ENCODE assay signal across 30 mouse cellular contexts in the genomic region with DNA sequence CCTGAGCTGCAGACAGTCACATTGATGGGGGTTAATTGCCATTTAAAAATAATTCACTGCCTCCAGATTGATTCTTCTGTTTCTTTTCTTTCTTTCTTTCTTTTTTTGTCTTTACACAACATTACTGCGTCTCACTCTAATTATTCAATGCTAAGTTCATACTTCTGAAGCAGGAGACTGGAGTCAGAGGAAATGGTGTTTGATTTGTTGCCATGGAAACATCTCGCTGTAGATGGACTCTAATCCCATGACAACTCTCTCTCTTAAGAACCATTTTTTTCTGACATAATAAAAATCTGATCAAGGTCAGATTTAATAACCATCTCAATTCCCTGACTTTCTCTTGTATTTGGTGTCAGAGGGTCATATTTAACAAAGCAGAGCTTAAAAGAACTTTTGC.
DNase-seq lines count a peak whose midpoint lies in the region; ATAC-seq and TF ChIP-seq lines count a peak whose summit lies in the region.
"Had no signal": no experiment of that assay in that cellular context is flagged by ENCODE, and none has a peak within 500 bp of the region (broad histone marks: within the 10 kb centered on the region; RNA-seq: fewer than 3 reads in every experiment).

No protein-coding gene starts in this region.

- H3K4me1 ChIP-seq in forebrain, embryonic 14.5 days (ENCODE audit: control insufficient read depth, insufficient read depth, low read length): no peaks in the 10 kb centered on the region
- H3K4me1 ChIP-seq in forebrain, embryonic 12.5 days: no peaks in the 10 kb centered on the region
- no peaks in the 10 kb centered on the region for H3K4me1 ChIP-seq in limb, embryonic 14.5 days (ENCODE audit: control insufficient read depth, insufficient read depth, low read length)
- no peaks in the 10 kb centered on the region for H3K4me1 ChIP-seq in limb, embryonic 10.5 days
- H3K4me1 ChIP-seq in midbrain, embryonic 14.5 days (ENCODE audit: control insufficient read depth, insufficient read depth, low read length): no peaks in the 10 kb centered on the region
- no peaks in the 10 kb centered on the region for H3K4me1 ChIP-seq in midbrain, embryonic 10.5 days
- no peaks in the 10 kb centered on the region for H3K4me1 ChIP-seq in midbrain, postnatal 0 days (ENCODE audit: insufficient read depth, low read length)
- H3K4me1 ChIP-seq: forebrain, embryonic 10.5 days; forebrain, embryonic 15.5 days; heart, embryonic 12.5 days; heart, embryonic 15.5 days; hindbrain, embryonic 10.5 days had no signal

- H3K27ac ChIP-seq in forebrain, embryonic 14.5 days (ENCODE audit: low read depth, low read length): no peak overlapping the region
- H3K27ac ChIP-seq in forebrain, embryonic 12.5 days: no peak overlapping the region
- no peak overlapping the region for H3K27ac ChIP-seq in limb, embryonic 14.5 days (replicated peaks; ENCODE audit: low read depth, low read length)
- no peak overlapping the region for H3K27ac ChIP-seq in limb, embryonic 10.5 days
- no peak overlapping the region for H3K27ac ChIP-seq in midbrain, embryonic 14.5 days (replicated peaks; ENCODE audit: low read depth, low read length)
- H3K27ac ChIP-seq in midbrain, embryonic 10.5 days (replicated peaks): no peak overlapping the region
- no peak overlapping the region for H3K27ac ChIP-seq in midbrain, postnatal 0 days (ENCODE audit: low read depth, low read length)
- H3K27ac ChIP-seq: forebrain, embryonic 10.5 days; forebrain, embryonic 15.5 days; heart, embryonic 15.5 days; hindbrain, embryonic 10.5 days had no signal

- TF ChIP-seq CTCF in midbrain, postnatal 0 days (IDR thresholded peaks at IDR 0.05): no peak

- ATAC-seq in forebrain, embryonic 14.5 days: no peak
- no peak for ATAC-seq in forebrain, embryonic 12.5 days (ENCODE audit: low FRiP score)
- ATAC-seq in limb, embryonic 14.5 days (ENCODE audit: low FRiP score, low read depth): no peak
- no peak for ATAC-seq in midbrain, embryonic 14.5 days (ENCODE audit: low FRiP score, low TSS enrichment)
- ATAC-seq in midbrain, postnatal 0 days (ENCODE audit: low FRiP score): 0 out of 2 replicates have a peak, but pooled peaks have one; percentile 65
- ATAC-seq: forebrain, embryonic 15.5 days; hindbrain, embryonic 16.5 days; inflammation-experienced regulatory T-cells, adult 6 months; Patski had no signal

- H3K9me3 ChIP-seq in forebrain, embryonic 14.5 days (replicated peaks; ENCODE audit: control insufficient read depth, low read length): no peaks in the 10 kb centered on the region
- H3K9me3 ChIP-seq in forebrain, embryonic 12.5 days: no peaks in the 10 kb centered on the region
- no peaks in the 10 kb centered on the region for H3K9me3 ChIP-seq in limb, embryonic 14.5 days (ENCODE audit: control insufficient read depth, low read length)
- no peaks in the 10 kb centered on the region for H3K9me3 ChIP-seq in limb, embryonic 10.5 days (replicated peaks)
- H3K9me3 ChIP-seq in midbrain, embryonic 14.5 days (ENCODE audit: control insufficient read depth, low read length): no peaks in the 10 kb centered on the region
- no peaks in the 10 kb centered on the region for H3K9me3 ChIP-seq in midbrain, embryonic 10.5 days (replicated peaks)
- H3K9me3 ChIP-seq in midbrain, postnatal 0 days (ENCODE audit: low read length): no peaks in the 10 kb centered on the region
- H3K9me3 ChIP-seq: forebrain, embryonic 10.5 days; forebrain, embryonic 15.5 days; G1E; heart, embryonic 12.5 days; heart, embryonic 15.5 days; hindbrain, embryonic 10.5 days had no signal

- no peak overlapping the region for H3K9ac ChIP-seq in forebrain, embryonic 14.5 days (ENCODE audit: low read length)
- H3K9ac ChIP-seq in forebrain, embryonic 12.5 days: no peak overlapping the region
- no peak overlapping the region for H3K9ac ChIP-seq in limb, embryonic 14.5 days (ENCODE audit: low read depth, low read length, severe bottlenecking)
- no peak overlapping the region for H3K9ac ChIP-seq in midbrain, embryonic 14.5 days (replicated peaks; ENCODE audit: low read length)
- no peak overlapping the region for H3K9ac ChIP-seq in midbrain, postnatal 0 days (replicated peaks; ENCODE audit: low read length, poor library complexity, severe bottlenecking)
- H3K9ac ChIP-seq: forebrain, embryonic 15.5 days; heart, embryonic 12.5 days; heart, embryonic 15.5 days had no signal

- WGBS in forebrain, embryonic 14.5 days: 47% methylated on average over 2 of the region's 2 CpGs
- WGBS in forebrain, embryonic 12.5 days: 46% methylated on average over 2 of the region's 2 CpGs
- 55% methylated on average over 2 of the region's 2 CpGs for WGBS in limb, embryonic 14.5 days
- WGBS in limb, embryonic 10.5 days: 76% methylated on average over 2 of the region's 2 CpGs
- 22% methylated on average over 2 of the region's 2 CpGs for WGBS in midbrain, embryonic 14.5 days
- 67% methylated on average over 2 of the region's 2 CpGs for WGBS in midbrain, embryonic 10.5 days
- WGBS in midbrain, postnatal 0 days: 25% methylated on average over 2 of the region's 2 CpGs

- no peak overlapping the region for H3K4me3 ChIP-seq in forebrain, embryonic 14.5 days (ENCODE audit: low read depth, low read length)
- H3K4me3 ChIP-seq in forebrain, embryonic 12.5 days (replicated peaks): no peak overlapping the region
- no peak overlapping the region for H3K4me3 ChIP-seq in limb, embryonic 14.5 days (replicated peaks; ENCODE audit: low read length)
- H3K4me3 ChIP-seq in limb, embryonic 10.5 days: no peak overlapping the region
- no peak overlapping the region for H3K4me3 ChIP-seq in midbrain, embryonic 14.5 days (replicated peaks; ENCODE audit: low read depth, low read length)
- no peak overlapping the region for H3K4me3 ChIP-seq in midbrain, embryonic 10.5 days
- no peak overlapping the region for H3K4me3 ChIP-seq in midbrain, postnatal 0 days (ENCODE audit: low read depth, low read length)
- H3K4me3 ChIP-seq: forebrain, embryonic 10.5 days; forebrain, embryonic 15.5 days; heart, embryonic 12.5 days; heart, embryonic 15.5 days; hindbrain, embryonic 10.5 days had no signal

- DNase-seq in forebrain, embryonic 14.5 days (ENCODE audit: low spot score): peak; percentile 22
- DNase-seq in limb, embryonic 14.5 days (ENCODE audit: low spot score): peak; percentile 20
- no peak for DNase-seq in limb, embryonic 10.5 days (ENCODE audit: low spot score)
- peak; percentile 68 for DNase-seq in midbrain, embryonic 14.5 days
- no peak for DNase-seq in midbrain, embryonic 10.5 days (ENCODE audit: low spot score)
- DNase-seq in midbrain, postnatal 0 days (ENCODE audit: low spot score): peak; percentile 17
- no peak for DNase-seq in thymus, postnatal 4 days
- DNase-seq: adrenal gland, postnatal 10 days; adrenal gland, postnatal 36 days; B cell, adult 2 months; cerebellum, adult 11 months; cerebellum, adult 2 months; cerebellum, adult 9-11 months; cerebellum, postnatal 25 days; embryo, embryonic 11 days; gastrocnemius, postnatal 25 days; heart, adult 18-20 months; heart, postnatal 10 days; heart, postnatal 36 days had no signal

- TF ChIP-seq POLR2A in limb, embryonic 14.5 days (IDR thresholded peaks at IDR 0.05; ENCODE audit: borderline replicate concordance, extremely low read depth, insufficient read depth, insufficient read length): no peak

- H3K27me3 ChIP-seq in forebrain, embryonic 14.5 days (replicated peaks; ENCODE audit: control insufficient read depth, insufficient read depth, low read length): no peaks in the 10 kb centered on the region
- H3K27me3 ChIP-seq in forebrain, embryonic 12.5 days: no peaks in the 10 kb centered on the region
- no peaks in the 10 kb centered on the region for H3K27me3 ChIP-seq in limb, embryonic 14.5 days (ENCODE audit: control insufficient read depth, insufficient read depth, low read length)
- no peaks in the 10 kb centered on the region for H3K27me3 ChIP-seq in limb, embryonic 10.5 days (ENCODE audit: low read depth, poor library complexity, severe bottlenecking)
- H3K27me3 ChIP-seq in midbrain, embryonic 14.5 days (ENCODE audit: control insufficient read depth, insufficient read depth, low read length): no peaks in the 10 kb centered on the region
- no peaks in the 10 kb centered on the region; the same call in 1 of the 2 replicates for H3K27me3 ChIP-seq in midbrain, embryonic 10.5 days (ENCODE audit: low read depth, poor library complexity, severe bottlenecking)
- no peaks in the 10 kb centered on the region for H3K27me3 ChIP-seq in midbrain, postnatal 0 days (ENCODE audit: insufficient read depth, low read length)
- H3K27me3 ChIP-seq: CH12.LX; forebrain, embryonic 15.5 days; heart, embryonic 12.5 days; heart, embryonic 15.5 days had no signal

- no peak overlapping the region for H3K4me2 ChIP-seq in forebrain, embryonic 14.5 days (ENCODE audit: low read length)
- no peak overlapping the region for H3K4me2 ChIP-seq in forebrain, embryonic 12.5 days
- H3K4me2 ChIP-seq in limb, embryonic 14.5 days (replicated peaks; ENCODE audit: low read depth, low read length, severe bottlenecking): no peak overlapping the region
- no peak overlapping the region for H3K4me2 ChIP-seq in midbrain, embryonic 14.5 days (ENCODE audit: low read length)
- no peak overlapping the region for H3K4me2 ChIP-seq in midbrain, postnatal 0 days (ENCODE audit: low read depth, low read length, poor library complexity, severe bottlenecking)
- H3K4me2 ChIP-seq: forebrain, embryonic 15.5 days; heart, embryonic 12.5 days; heart, embryonic 15.5 days had no signal

- no peaks in the 10 kb centered on the region for H3K36me3 ChIP-seq in forebrain, embryonic 14.5 days (ENCODE audit: control insufficient read depth, insufficient read depth, low read length)
- no peaks in the 10 kb centered on the region for H3K36me3 ChIP-seq in forebrain, embryonic 12.5 days (replicated peaks)
- H3K36me3 ChIP-seq in limb, embryonic 14.5 days (ENCODE audit: control insufficient read depth, insufficient read depth, low read length): no peaks in the 10 kb centered on the region
- H3K36me3 ChIP-seq in limb, embryonic 10.5 days: no peaks in the 10 kb centered on the region
- no peaks in the 10 kb centered on the region for H3K36me3 ChIP-seq in midbrain, embryonic 14.5 days (ENCODE audit: control insufficient read depth, insufficient read depth, low read length)
- no peaks in the 10 kb centered on the region for H3K36me3 ChIP-seq in midbrain, embryonic 10.5 days
- H3K36me3 ChIP-seq in midbrain, postnatal 0 days (ENCODE audit: insufficient read depth, low read length): no peaks in the 10 kb centered on the region
- H3K36me3 ChIP-seq: forebrain, embryonic 10.5 days; forebrain, embryonic 15.5 days; G1E; heart, embryonic 12.5 days; heart, embryonic 15.5 days; hindbrain, embryonic 10.5 days had no signal

Comparison
In these comparisons a context has a peak if more than half of its experiments do, and no peak if none do; other contexts are left out.
1. DNase-seq: peak in forebrain, embryonic 14.5 days (single experiment), limb, embryonic 14.5 days (single experiment), midbrain, embryonic 14.5 days (single experiment) and midbrain, postnatal 0 days (single experiment); none in limb, embryonic 10.5 days (single experiment), midbrain, embryonic 10.5 days (single experiment) and thymus, postnatal 4 days (single experiment).